Mouse (Mus musculus) small intestine, adult 2 months (tissue): ENCODE results near the gene Wfdc10. TPM values are rescaled to one million over a fixed set of nuclear protein-coding genes. Genes with fewer than 3 reads are reported as not detected.
A peak's percentile ranks its signal among the peaks of the same experiment; 100 is the strongest.
"Not testable (repeated sequence)": the region's sequence is repeated elsewhere in the genome, so short reads cannot be mapped to it uniquely, and the experiment has no call there.

Source experiments
- H3K27ac ChIP-seq: fragments of 200-500 bp; 2 replicates; pipeline ENCODE4 v1.5.1; 2012; ENCODE audit warnings: low read depth, low read length, control low read depth, inconsistent platforms; ENCODE audit not compliant: insufficient read depth
- H3K27me3 ChIP-seq: fragments of 200-500 bp; 2 replicates; pipeline ENCODE4 v1.6.1; 2012; ENCODE audit warnings: mild to moderate bottlenecking, moderate library complexity, low read length, inconsistent platforms; ENCODE audit not compliant: control insufficient read depth, insufficient read depth
- H3K36me3 ChIP-seq: fragments of 200-500 bp; 2 replicates; pipeline ENCODE4 v1.6.1; 2012; ENCODE audit warnings: mild to moderate bottlenecking, low read length, control low read depth, inconsistent platforms; ENCODE audit not compliant: control insufficient read depth, insufficient read depth
- H3K4me1 ChIP-seq: fragments of 200-500 bp; 2 replicates; pipeline ENCODE4 v1.6.1; 2012; ENCODE audit warnings: low read length, inconsistent platforms, mixed read lengths; ENCODE audit not compliant: control insufficient read depth, insufficient read depth, insufficient read length
- H3K4me3 ChIP-seq: fragments of 200-500 bp; 2 replicates; pipeline ENCODE4 v1.5.1; 2012; ENCODE audit warnings: low read depth, mild to moderate bottlenecking, control low read depth, inconsistent platforms, low read length, moderate library complexity
- CTCF ChIP-seq: fragments of 200-500 bp; IDR thresholded peaks from 2 replicates; pipeline ENCODE4 v1.5.1; 2012; ENCODE audit warnings: low read depth, mild to moderate bottlenecking, control low read depth, inconsistent platforms, low read length, moderate library complexity, mixed read lengths; ENCODE audit not compliant: insufficient replicate concordance, insufficient read length; ENCODE audit errors: extremely low read depth
- POLR2A ChIP-seq: fragments of 200-500 bp; IDR thresholded peaks from 2 replicates; pipeline ENCODE4 v1.6.1; 2012; ENCODE audit warnings: low read depth, mild to moderate bottlenecking, control low read depth, inconsistent platforms, low read length, moderate library complexity
- WGBS: fragments of 180-500 bp; shearing (Covaris S2); methylation state at CpG from one replicate; pipeline ENCODE4 v1.1.7; 2018; 5-methylcytosine and 5-hydroxymethylcytosine counted together
- polyA plus RNA-seq: library from polyadenylated mRNA; depleted of rRNA; stranded (reverse); fragments of >200 nt; gene quantifications from 2 replicates; pipeline ENCODE4 v1.2.3, GENCODE M21; 2012; rRNA removed

Wfdc10 gene
- polyA plus RNA-seq: 1.8 TPM in 1 of 2 replicates, not detected in the other

DNA sequence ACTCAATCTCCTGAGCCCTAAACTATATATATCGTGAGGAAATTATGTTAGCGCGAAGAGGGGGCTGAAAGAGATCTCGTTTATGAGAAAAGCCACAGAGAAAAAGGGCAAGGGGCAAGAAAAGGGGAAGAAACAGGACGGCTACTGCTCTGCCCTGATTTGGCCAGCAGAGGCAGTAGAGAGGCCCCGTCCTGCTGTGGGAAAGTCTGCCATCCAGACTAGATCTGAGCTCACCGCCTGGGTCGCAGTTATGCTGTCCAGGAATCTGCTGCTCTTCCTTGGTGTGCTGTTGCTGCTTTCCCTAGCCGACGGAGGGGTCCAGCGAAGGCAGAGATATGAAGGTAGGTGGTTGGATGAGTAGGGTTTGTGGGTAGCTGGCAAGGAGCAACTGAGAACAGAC lies at the start of gene Wfdc10:
Gene Wfdc10 (plus strand): TSS at position 189 of the 400 bp plus-strand sequence.
- WGBS: 13% methylated on average over 11 of the region's 11 CpGs
- TF ChIP-seq POLR2A (no peak), CTCF (peak; percentile 88)
- H3K4me3 ChIP-seq: no peak within 1 kb of the TSS
- no peaks in the 10 kb centered on the region for H3K27me3 ChIP-seq
- H3K4me1 ChIP-seq: no peaks in the 10 kb centered on the region
- H3K36me3 ChIP-seq: no peaks in the 10 kb centered on the region
- H3K27ac ChIP-seq: no peak within 1 kb of the TSS

DNA sequence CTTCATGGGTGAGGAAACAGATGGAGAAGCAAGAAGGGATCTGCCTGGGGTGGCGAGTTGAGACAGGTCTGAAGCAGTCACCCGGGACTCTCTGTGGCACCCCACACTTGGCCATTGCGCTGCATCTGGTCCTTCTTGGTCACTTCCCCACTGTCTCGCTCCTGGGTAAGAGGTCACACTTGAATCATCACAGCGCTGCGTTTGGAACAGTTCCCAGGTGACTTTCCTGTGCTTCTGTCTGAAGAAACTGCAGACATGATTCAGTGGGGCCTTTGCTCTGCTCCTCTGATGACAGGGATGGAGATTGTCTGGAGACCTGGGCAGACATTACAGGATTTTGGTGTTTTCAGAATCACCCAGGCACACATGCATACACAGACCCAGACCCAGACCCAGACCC lies 47.1 kb upstream of the Wfdc10 start:
- H3K27ac ChIP-seq: no peak overlapping the region
- 85% methylated on average over 6 of the region's 6 CpGs for whole genome bisulfite sequencing
- H3K27me3 ChIP-seq: no peaks in the 10 kb centered on the region
- no peaks in the 10 kb centered on the region for H3K36me3 ChIP-seq
- TF ChIP-seq POLR2A: no peak
- TF ChIP-seq CTCF: no peak
- no peak overlapping the region for H3K4me3 ChIP-seq
- no peaks in the 10 kb centered on the region for H3K4me1 ChIP-seq

DNA sequence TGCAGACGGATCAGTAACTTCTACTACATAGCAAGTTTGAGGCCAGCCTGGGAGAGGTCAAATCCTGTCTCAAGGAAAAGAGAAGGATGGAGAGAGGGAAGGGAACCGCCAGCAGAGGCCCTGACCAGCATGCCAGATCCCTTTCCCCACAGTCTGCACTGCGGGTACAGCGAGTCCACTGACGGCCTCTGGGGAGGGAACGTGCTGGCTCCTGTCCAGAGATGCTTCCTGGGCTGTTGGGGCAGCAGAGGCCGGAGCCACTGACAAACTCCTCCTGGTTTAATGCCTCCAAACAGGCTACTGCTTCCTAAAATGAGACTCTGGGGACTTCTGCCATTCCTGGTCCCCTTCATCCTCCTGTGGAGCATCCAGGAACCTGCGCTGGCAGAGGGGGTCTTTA lies 42.4 kb upstream of the Wfdc10 start, which contains the start of the genes Wfdc6b and Wfdc8:
Gene Wfdc6b (plus strand): TSS at position 52 of the 400 bp plus-strand sequence.
Gene Wfdc8 (minus strand): TSS at position 156 of the 400 bp plus-strand sequence.
- not testable (repeated sequence) for H3K4me1 ChIP-seq, H3K36me3 ChIP-seq, H3K4me3 ChIP-seq, H3K27ac ChIP-seq, H3K27me3 ChIP-seq
- WGBS: 60% methylated on average over 8 of the region's 8 CpGs

DNA sequence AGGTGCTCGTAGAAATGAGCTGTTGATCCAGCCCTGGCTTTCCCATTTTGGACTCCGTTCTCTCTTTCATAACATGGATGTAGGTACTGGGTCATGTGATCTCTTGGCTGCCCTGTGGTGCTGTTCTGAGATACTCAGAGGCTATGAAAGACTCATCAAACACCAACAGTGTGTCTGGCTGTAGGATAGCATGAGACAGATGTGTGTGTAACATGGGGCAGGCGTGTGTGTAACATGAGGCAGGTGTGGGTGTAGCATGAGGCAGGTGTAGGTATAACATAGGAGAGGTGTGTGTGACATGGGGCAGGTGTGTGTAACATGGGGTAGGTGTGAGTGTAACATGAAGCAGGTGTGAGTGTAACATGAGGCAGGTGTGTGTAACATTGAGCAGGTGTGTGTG lies 40.5 kb upstream of the Wfdc10 start:
- WGBS: 91% methylated on average over 3 of the region's 3 CpGs
- Histone ChIP-seq H3K27ac (no peak overlapping the region), H3K27me3 (no peaks in the 10 kb centered on the region), H3K36me3 (no peaks in the 10 kb centered on the region), H3K4me1 (no peaks in the 10 kb centered on the region), H3K4me3 (no peak overlapping the region)
- no peak for TF ChIP-seq POLR2A
- TF ChIP-seq CTCF: no peak

DNA sequence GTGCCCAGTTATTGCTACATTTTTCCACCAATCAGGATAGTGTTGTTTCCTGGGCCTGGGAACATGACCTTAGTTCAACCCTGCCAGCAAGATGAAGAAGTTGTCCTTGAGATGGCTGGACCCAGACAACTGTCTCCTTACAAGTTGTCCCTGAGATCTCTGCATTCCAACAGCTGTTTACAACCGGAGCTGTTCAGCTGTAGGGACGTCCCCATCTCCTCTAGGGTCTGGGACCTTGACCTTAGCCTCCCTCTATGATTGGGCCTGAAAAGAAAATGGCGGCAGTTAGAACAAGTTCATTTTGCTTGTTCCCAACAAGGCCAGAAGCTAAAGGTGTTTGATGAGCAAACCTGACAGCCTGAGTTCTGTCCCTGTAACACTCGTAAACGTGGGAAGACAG lies 36.8 kb upstream of the Wfdc10 start:
- H3K27ac ChIP-seq: no peak overlapping the region
- WGBS: 75% methylated on average over 5 of the region's 5 CpGs
- no peak for TF ChIP-seq POLR2A
- TF ChIP-seq CTCF: no peak
- no peaks in the 10 kb centered on the region for H3K4me1 ChIP-seq
- H3K4me3 ChIP-seq: no peak overlapping the region
- no peaks in the 10 kb centered on the region for H3K36me3 ChIP-seq
- no peaks in the 10 kb centered on the region for H3K27me3 ChIP-seq

DNA sequence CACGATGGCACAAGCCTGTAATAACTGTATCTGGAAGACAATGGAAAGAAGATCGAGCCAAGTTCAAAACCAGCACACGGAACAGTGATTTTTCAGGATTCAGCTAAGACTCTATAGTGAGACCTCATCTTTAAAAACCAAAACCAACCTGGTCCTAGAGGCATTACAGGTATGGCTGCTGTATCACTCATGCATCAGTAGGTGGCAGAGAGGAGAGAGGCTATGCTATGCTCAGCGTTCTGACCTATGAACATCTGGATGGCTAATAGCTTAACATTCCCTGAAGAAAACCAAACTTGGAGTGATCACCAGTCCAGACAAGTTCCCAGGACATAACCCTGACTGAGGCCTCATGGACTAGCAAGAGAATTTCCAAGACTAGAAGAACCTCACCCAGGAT lies 34.1 kb upstream of the Wfdc10 start:
- 69% methylated on average over 4 of the region's 4 CpGs for WGBS
- no peaks in the 10 kb centered on the region for H3K36me3 ChIP-seq
- H3K4me1 ChIP-seq: no peaks in the 10 kb centered on the region
- TF ChIP-seq POLR2A: no peak
- no peak for TF ChIP-seq CTCF
- no peaks in the 10 kb centered on the region for H3K27me3 ChIP-seq
- no peak overlapping the region for H3K27ac ChIP-seq
- no peak overlapping the region for H3K4me3 ChIP-seq

DNA sequence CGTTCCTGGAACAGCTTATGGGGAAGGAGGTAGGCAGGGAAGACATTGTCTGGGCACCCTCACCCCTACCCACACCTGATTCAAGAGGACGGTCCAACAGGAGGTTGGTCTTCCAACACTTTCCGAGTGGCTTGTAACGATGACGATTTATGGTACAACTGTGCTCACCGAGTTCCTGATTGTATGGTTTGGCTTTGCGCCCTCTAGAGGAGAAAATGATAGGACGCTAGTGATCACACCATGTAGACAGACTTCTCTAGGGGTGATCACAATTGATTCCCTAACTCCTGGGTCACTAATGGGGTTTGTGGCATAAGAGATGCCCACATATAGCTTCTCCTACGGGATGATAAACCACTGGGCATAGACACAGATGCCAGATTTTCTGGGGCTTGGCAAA lies 20.6 kb upstream of the Wfdc10 start:
- TF ChIP-seq CTCF (no peak), POLR2A (no peak)
- Histone ChIP-seq H3K4me3 (no peak overlapping the region), H3K27ac (no peak overlapping the region), H3K4me1 (no peaks in the 10 kb centered on the region), H3K27me3 (no peaks in the 10 kb centered on the region), H3K36me3 (no peaks in the 10 kb centered on the region)
- 82% methylated on average over 9 of the region's 9 CpGs for whole genome bisulfite sequencing

DNA sequence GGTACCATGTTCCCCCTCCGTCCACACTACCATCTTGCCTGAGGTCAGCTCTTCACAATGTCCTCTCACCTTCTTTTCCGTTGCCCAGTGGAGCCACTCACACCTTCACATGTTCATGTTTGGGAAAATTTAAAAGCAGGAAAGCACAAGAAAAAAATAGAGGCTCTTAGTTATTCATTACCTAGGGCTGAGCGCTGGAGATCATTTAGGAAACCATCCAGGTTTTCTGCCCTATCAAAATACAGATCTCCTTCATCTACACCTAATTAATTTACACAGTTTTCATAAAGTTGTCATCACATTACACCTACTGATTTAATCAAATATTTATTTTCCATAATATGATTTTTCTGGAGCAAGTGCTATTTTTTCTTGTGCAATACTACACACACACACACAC lies 17.1 kb upstream of the Wfdc10 start, which contains the start of gene Wfdc16:
Gene Wfdc16 (minus strand): TSS at position 101 of the 400 bp plus-strand sequence.
- TF ChIP-seq CTCF (no peak), POLR2A (no peak)
- Histone ChIP-seq H3K27ac (no peak within 1 kb of the TSS), H3K36me3 (no peaks in the 10 kb centered on the region), H3K4me3 (no peak within 1 kb of the TSS), H3K4me1 (peaks cover 4% of the 10 kb centered on the region; the same call in 1 of the 2 replicates), H3K27me3 (no peaks in the 10 kb centered on the region)
- 42% methylated on average over 3 of the region's 3 CpGs for WGBS
